8 mouse cellular contexts compared by ENCODE assay signal in the genomic region with DNA sequence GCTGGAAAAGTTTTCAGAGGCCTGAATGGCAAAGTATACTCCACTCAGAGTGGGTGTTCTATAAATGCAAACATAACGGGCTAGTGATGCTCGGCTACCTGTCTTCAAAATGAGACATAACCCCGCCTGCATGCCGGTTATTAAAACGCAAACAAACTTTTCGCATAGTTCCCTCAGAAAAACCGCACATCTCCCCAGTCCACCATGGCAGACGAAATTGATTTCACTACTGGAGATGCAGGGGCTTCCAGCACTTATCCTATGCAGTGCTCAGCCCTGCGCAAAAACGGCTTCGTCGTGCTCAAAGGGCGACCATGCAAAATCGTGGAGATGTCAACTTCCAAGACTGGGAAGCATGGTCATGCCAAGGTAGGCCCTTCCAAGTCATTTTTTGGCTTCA. TPM values are rescaled to one million over a fixed set of nuclear protein-coding genes. Genes with fewer than 3 reads are reported as not detected.
DNase-seq lines count a peak whose midpoint lies in the region; ATAC-seq and TF ChIP-seq lines count a peak whose summit lies in the region.

No protein-coding gene starts in this region.

- H3K4me2 ChIP-seq in lung, embryonic 14.5 days: peak overlapping the region; percentile 98
- peak overlapping the region; percentile 89 for H3K4me2 ChIP-seq in limb, embryonic 11.5 days (ENCODE audit: low read depth, severe bottlenecking)

- H3K36me3 ChIP-seq in lung, embryonic 14.5 days (ENCODE audit: insufficient read depth): no peaks in the 10 kb centered on the region
- H3K36me3 ChIP-seq in limb, embryonic 11.5 days (ENCODE audit: control insufficient read depth, insufficient read depth, low read length): no peaks in the 10 kb centered on the region
- H3K36me3 ChIP-seq in small intestine, adult 2 months (ENCODE audit: control insufficient read depth, insufficient read depth, low read length): no peaks in the 10 kb centered on the region

- 16% methylated on average over 14 of the region's 14 CpGs for WGBS in lung, embryonic 14.5 days
- 21% methylated on average over 14 of the region's 14 CpGs for WGBS in limb, embryonic 11.5 days
- WGBS in small intestine, adult 2 months: 45% methylated on average over 14 of the region's 14 CpGs

- 0 out of 2 replicates have a peak, but pooled peaks cover 3% of the 10 kb centered on the region for H3K4me1 ChIP-seq in lung, embryonic 14.5 days (ENCODE audit: insufficient read depth)
- 0 out of 2 replicates have a peak, but pooled peaks cover 3% of the 10 kb centered on the region for H3K4me1 ChIP-seq in embryonic fibroblast, embryonic 13.5 days (ENCODE audit: control insufficient read depth, insufficient read depth, low read length)
- no peaks in the 10 kb centered on the region for H3K4me1 ChIP-seq in limb, embryonic 11.5 days (ENCODE audit: control insufficient read depth, insufficient read depth, low read length)
- H3K4me1 ChIP-seq in small intestine, adult 2 months (ENCODE audit: control insufficient read depth, insufficient read depth, insufficient read length, low read length): peaks cover 7% of the 10 kb centered on the region

- no peaks in the 10 kb centered on the region for H3K27me3 ChIP-seq in lung, embryonic 14.5 days (ENCODE audit: insufficient read depth, low read length)
- no peaks in the 10 kb centered on the region for H3K27me3 ChIP-seq in limb, embryonic 11.5 days (ENCODE audit: control insufficient read depth, insufficient read depth, low read length)
- H3K27me3 ChIP-seq in small intestine, adult 2 months (ENCODE audit: control insufficient read depth, insufficient read depth, low read length): no peaks in the 10 kb centered on the region

- H3K9ac ChIP-seq in lung, embryonic 14.5 days: peak overlapping the region; percentile 74
- H3K9ac ChIP-seq in limb, embryonic 11.5 days (ENCODE audit: low read length): peak overlapping the region; percentile 77

- TF ChIP-seq CTCF in lung, embryonic 14.5 days (IDR thresholded peaks at IDR 0.05; ENCODE audit: low read depth): no peak
- no peak for TF ChIP-seq CTCF in embryonic fibroblast, embryonic 13.5 days (IDR thresholded peaks at IDR 0.05; ENCODE audit: borderline replicate concordance, insufficient read depth, low read length)
- TF ChIP-seq CTCF in small intestine, adult 2 months (IDR thresholded peaks at IDR 0.05; ENCODE audit: extremely low read depth, insufficient read length, insufficient replicate concordance, low read depth, low read length): no peak

- peak; percentile 16 for DNase-seq in lung, embryonic 14.5 days
- no peak for DNase-seq in lung, adult 18-20 months
- DNase-seq in limb, embryonic 11.5 days (ENCODE audit: low spot score): no peak
- DNase-seq in layer of hippocampus, adult 11-12 months (ENCODE audit: low spot score): no peak
- no peak for DNase-seq in cerebellum, adult 11 months
- no peak for DNase-seq in layer of hippocampus, adult 9-10 months (ENCODE audit: low spot score)

- 0 out of 2 replicates have a peak, but pooled peaks cover 3% of the 10 kb centered on the region for H3K9me3 ChIP-seq in lung, embryonic 14.5 days (ENCODE audit: low read depth, low read length)
- no peaks in the 10 kb centered on the region for H3K9me3 ChIP-seq in limb, embryonic 11.5 days (ENCODE audit: control insufficient read depth, low read length)

- no peak overlapping the region for H3K27ac ChIP-seq in lung, embryonic 14.5 days (ENCODE audit: low read depth)
- no peak overlapping the region for H3K27ac ChIP-seq in embryonic fibroblast, embryonic 13.5 days (ENCODE audit: insufficient read depth, low read length)
- H3K27ac ChIP-seq in limb, embryonic 11.5 days (replicated peaks; ENCODE audit: low read depth, low read length): no peak overlapping the region
- no peak overlapping the region for H3K27ac ChIP-seq in small intestine, adult 2 months (ENCODE audit: insufficient read depth, low read depth, low read length)

- peak overlapping the region; percentile 70 for H3K4me3 ChIP-seq in lung, embryonic 14.5 days (ENCODE audit: low read depth, low read length)
- H3K4me3 ChIP-seq in embryonic fibroblast, embryonic 13.5 days (ENCODE audit: insufficient read depth, low read length): peak overlapping the region; percentile 87
- peak overlapping the region; percentile 75 for H3K4me3 ChIP-seq in limb, embryonic 11.5 days (ENCODE audit: low read depth, low read length)
- H3K4me3 ChIP-seq in small intestine, adult 2 months (ENCODE audit: low read depth, low read length): peak overlapping the region; percentile 67

- no peak for TF ChIP-seq POLR2A in embryonic fibroblast, embryonic 13.5 days (IDR thresholded peaks at IDR 0.05; ENCODE audit: low read depth, low read length)
- no peak for TF ChIP-seq POLR2A in small intestine, adult 2 months (IDR thresholded peaks at IDR 0.05; ENCODE audit: low read depth, low read length)

- no peak for ATAC-seq in lung, embryonic 14.5 days (ENCODE audit: insufficient read depth)
- ATAC-seq in limb, embryonic 11.5 days (ENCODE audit: insufficient number of reproducible peaks, low FRiP score, low TSS enrichment, low read depth): no peak

RNA-seq across cellular contexts. Expression of gene Eif5a2, which starts 0.8 kb away (rescaled TPM):
- 14.1 and 15.5 TPM in 2 replicates for polyA plus RNA-seq in lung, embryonic 14.5 days (2014; fragmentation: Nextera tagmentation; extraction: Ambion mirVana)
- polyA plus RNA-seq in embryonic fibroblast, embryonic 13.5 days (2011; ENCODE audit: insufficient read length, low read depth, missing spikeins): 11.6 and 12.5 TPM in 2 replicates
- 15.2 and 16.0 TPM in 2 replicates for polyA plus RNA-seq in limb, embryonic 11.5 days (2014; fragmentation: Nextera tagmentation; extraction: Ambion mirVana)
- 0.05 and 0.08 TPM in 2 replicates for polyA plus RNA-seq in small intestine, adult 2 months (2012; rRNA removed)

RNA-seq across cellular contexts. Expression of gene Rpl22l1, which starts 23.4 kb away (rescaled TPM):
- polyA plus RNA-seq in lung, embryonic 14.5 days (2014; fragmentation: Nextera tagmentation; extraction: Ambion mirVana): 445 and 524 TPM in 2 replicates
- 655 and 706 TPM in 2 replicates for polyA plus RNA-seq in embryonic fibroblast, embryonic 13.5 days (2011; ENCODE audit: insufficient read length, low read depth, missing spikeins)
- polyA plus RNA-seq in limb, embryonic 11.5 days (2014; fragmentation: Nextera tagmentation; extraction: Ambion mirVana): 395 and 431 TPM in 2 replicates
- 0.66 and 0.76 TPM in 2 replicates for polyA plus RNA-seq in small intestine, adult 2 months (2012; rRNA removed)

Comparison
In these comparisons a context has a peak if more than half of its experiments do, and no peak if none do; other contexts are left out.
1. RNA of gene Eif5a2, which starts 0.8 kb away (polyA plus RNA-seq): 15.2 to 16.0 TPM in limb, embryonic 11.5 days, 14.1 to 15.5 TPM in lung, embryonic 14.5 days and 11.6 to 12.5 TPM in embryonic fibroblast, embryonic 13.5 days; 0.05 to 0.08 TPM in small intestine, adult 2 months; every median in the first group is over 10 times any median in the second.
2. RNA of gene Rpl22l1, which starts 23.4 kb away (polyA plus RNA-seq): 655 to 706 TPM in embryonic fibroblast, embryonic 13.5 days, 445 to 524 TPM in lung, embryonic 14.5 days and 395 to 431 TPM in limb, embryonic 11.5 days; 0.66 to 0.76 TPM in small intestine, adult 2 months; every median in the first group is over 100 times any median in the second.
3. Peak in every context shown above with its lines, with median percentiles within 50 percentile points of each other: H3K4me3 ChIP-seq.